Mouse (Mus musculus): ENCODE data around the gene Mrps16. TPM values are rescaled to one million over a fixed set of nuclear protein-coding genes. Genes with fewer than 3 reads are reported as not detected.
A peak's percentile ranks its signal among the peaks of the same experiment; 100 is the strongest.

The Mrps16 gene
- polyA plus RNA-seq, 1 experiment from 2014 or later, result 68.0 TPM

DNA sequence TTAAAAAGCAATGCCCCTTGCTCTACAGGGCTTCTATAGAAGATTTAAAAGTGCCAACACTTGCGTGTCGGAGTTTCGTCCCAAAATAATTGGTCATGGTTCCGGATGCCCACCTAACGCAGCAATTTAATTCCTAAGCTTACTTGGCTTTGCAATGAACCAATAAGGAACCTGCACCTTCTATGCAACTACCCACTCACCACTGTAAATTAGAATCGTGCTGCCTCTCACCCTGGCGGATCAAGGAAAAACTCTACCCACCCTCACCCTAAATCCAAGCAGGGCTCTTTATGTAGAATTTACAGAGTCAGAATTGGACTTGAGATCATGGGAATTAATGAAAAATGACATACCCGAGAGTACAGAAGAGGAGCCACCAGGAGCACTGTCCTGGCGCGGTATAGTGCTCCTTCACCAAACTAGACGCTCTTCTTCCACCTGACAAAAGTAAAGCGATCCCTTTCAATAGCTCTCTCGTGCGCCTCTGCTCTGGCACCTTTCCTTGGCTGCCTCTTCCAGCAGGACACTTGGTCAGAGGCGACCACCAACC lies 45.9 kb downstream of the Mrps16 start:
- H3K27me3 ChIP-seq (replicated peaks), result no peaks in the 10 kb centered on the region
- peak; percentile 38; the same call in 1 of the 2 replicates for ATAC-seq (ENCODE audit: low FRiP score, low read depth)
- 4% methylated on average over 15 of the region's 15 CpGs for WGBS
- peak overlapping the region; percentile 78 for H3K4me2 ChIP-seq (replicated peaks)
- H3K9ac ChIP-seq, result peak overlapping the region; percentile 86
- peak overlapping the region; percentile 66 for H3K4me3 ChIP-seq
- H3K27ac ChIP-seq, result 0 out of 2 replicates have a peak overlapping the region, but pooled peaks have one; percentile 27
- H3K4me1 ChIP-seq, result peaks cover 12% of the 10 kb centered on the region
- H3K36me3 ChIP-seq, result peaks cover 21% of the 10 kb centered on the region
- no peaks in the 10 kb centered on the region for H3K9me3 ChIP-seq

DNA sequence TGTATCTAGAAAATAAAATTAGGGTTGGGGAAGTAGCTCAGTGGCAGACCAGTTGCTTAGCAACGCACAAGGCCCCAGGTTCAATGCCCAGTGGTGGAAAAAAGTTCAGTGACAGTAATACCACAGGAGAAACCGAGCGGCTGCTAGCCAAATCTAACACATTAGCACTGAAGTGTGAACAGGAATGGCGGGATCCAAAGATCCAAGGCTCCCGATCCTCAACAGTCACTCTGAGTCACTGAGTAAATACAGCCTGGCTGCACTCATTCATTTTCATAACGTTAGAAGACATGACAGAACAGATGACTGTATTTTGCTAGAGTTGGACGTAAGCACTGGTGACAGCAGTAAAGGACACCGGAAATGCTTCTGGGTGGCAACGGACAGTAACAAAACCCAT lies 47.5 kb downstream of the Mrps16 start:
- Histone ChIP-seq H3K9ac (no peak overlapping the region), H3K4me3 (no peak overlapping the region), H3K4me2 (replicated peaks) (no peak overlapping the region), H3K27me3 (replicated peaks) (no peaks in the 10 kb centered on the region), H3K4me1 (peaks cover 12% of the 10 kb centered on the region), H3K36me3 (peaks cover 26% of the 10 kb centered on the region), H3K27ac (no peak overlapping the region), H3K9me3 (no peaks in the 10 kb centered on the region)
- ATAC-seq (ENCODE audit: low FRiP score, low read depth), result no peak
- 93% methylated on average over 9 of the region's 9 CpGs for WGBS

DNA sequence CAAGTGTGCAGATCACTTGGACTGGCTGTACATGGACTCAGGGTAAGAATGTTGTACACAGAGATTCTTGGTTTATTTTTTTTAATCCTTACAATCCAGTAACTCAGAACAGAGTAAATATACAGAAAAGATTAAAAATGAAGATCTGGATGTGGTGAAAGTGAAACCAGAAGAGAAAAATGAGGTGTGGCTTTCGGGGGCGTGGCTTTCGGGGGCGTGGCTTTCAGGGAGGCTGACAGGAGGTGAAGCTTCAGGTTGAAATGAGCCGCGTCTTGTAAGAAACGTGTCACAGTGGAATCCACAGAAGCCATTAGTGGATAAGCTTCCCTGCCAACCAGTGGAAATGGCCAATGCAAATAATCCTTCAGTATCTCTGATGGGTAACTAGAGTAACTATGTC lies 52.6 kb downstream of the Mrps16 start:
- Histone ChIP-seq H3K4me2 (replicated peaks) (no peak overlapping the region), H3K27me3 (replicated peaks) (no peaks in the 10 kb centered on the region), H3K4me3 (no peak overlapping the region), H3K9me3 (no peaks in the 10 kb centered on the region), H3K9ac (no peak overlapping the region), H3K27ac (no peak overlapping the region), H3K4me1 (no peaks in the 10 kb centered on the region), H3K36me3 (peaks cover 50% of the 10 kb centered on the region)
- ATAC-seq (ENCODE audit: low FRiP score, low read depth), result no peak
- 85% methylated on average over 7 of the region's 7 CpGs for WGBS

DNA sequence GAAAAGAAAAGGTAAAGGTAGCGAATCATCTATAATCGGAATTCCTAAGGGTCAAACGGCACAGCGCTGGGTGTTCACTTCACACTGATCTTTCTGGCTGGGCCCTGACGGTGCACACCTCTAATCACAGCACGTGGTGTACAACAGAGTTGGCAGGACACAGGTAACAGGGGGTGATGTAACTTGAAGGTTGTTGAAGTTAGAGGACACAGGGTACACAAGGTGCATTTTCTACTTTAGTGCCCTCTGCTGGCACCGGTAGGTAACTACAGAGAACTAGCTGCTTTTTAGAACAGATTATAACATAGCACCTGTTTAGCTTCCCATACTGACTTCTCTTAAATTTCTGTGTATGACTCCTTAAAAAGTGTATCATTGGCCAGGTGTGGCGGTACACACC lies 53.3 kb downstream of the Mrps16 start:
- WGBS, result 84% methylated on average over 8 of the region's 8 CpGs
- Histone ChIP-seq H3K27ac (no peak overlapping the region), H3K27me3 (replicated peaks) (no peaks in the 10 kb centered on the region), H3K4me1 (no peaks in the 10 kb centered on the region), H3K4me2 (replicated peaks) (no peak overlapping the region), H3K9me3 (no peaks in the 10 kb centered on the region), H3K36me3 (peaks cover 52% of the 10 kb centered on the region), H3K9ac (no peak overlapping the region), H3K4me3 (no peak overlapping the region)
- no peak for ATAC-seq (ENCODE audit: low FRiP score, low read depth)

DNA sequence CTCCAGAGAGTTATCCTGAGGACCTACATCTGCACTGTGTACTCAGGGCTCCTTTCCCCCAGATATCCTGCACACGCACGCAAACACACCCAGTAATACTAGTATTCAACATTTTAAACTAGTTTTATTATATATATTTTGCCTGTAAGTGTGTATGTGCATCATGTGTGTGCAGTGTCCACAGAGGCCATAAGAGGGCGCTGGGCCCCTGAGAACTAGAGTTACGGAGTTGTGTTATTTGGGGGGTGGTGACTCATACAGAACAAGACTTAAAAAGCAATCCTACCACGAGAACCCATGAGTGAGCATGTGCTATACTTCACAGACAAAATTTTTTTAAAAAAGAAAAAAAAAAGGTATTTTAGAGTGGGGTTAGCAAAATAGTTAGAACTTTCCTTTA lies 54.0 kb downstream of the Mrps16 start:
- Histone ChIP-seq H3K9me3 (no peaks in the 10 kb centered on the region), H3K36me3 (peaks cover 52% of the 10 kb centered on the region), H3K27ac (no peak overlapping the region), H3K4me2 (replicated peaks) (no peak overlapping the region), H3K27me3 (replicated peaks) (no peaks in the 10 kb centered on the region), H3K4me3 (no peak overlapping the region), H3K4me1 (no peaks in the 10 kb centered on the region), H3K9ac (no peak overlapping the region)
- no peak for ATAC-seq (ENCODE audit: low FRiP score, low read depth)
- WGBS, result 96% methylated on average over 5 of the region's 5 CpGs

Other genes with a start within 250 kb of the Mrps16 start
- gene Kcnk5, start 211.8 kb downstream of the Mrps16 start, polyA plus RNA-seq (2016; fragmentation: Nextera tagmentation; extraction: Ambion mirVana), result 7.8 and 8.4 TPM in 2 replicates
- gene Kcnk16, start 124.4 kb downstream of the Mrps16 start, polyA plus RNA-seq (2016; fragmentation: Nextera tagmentation; extraction: Ambion mirVana), result not detected in 2 replicates
- gene Nudt13, start 98.9 kb downstream of the Mrps16 start, polyA plus RNA-seq (2016; fragmentation: Nextera tagmentation; extraction: Ambion mirVana), result 10.1 and 10.7 TPM in 2 replicates
- 61.0 and 61.9 TPM in 2 replicates for gene Ecd, start 45.5 kb downstream of the Mrps16 start, polyA plus RNA-seq (2016; fragmentation: Nextera tagmentation; extraction: Ambion mirVana)
- gene Fam149b, start 45.5 kb downstream of the Mrps16 start, polyA plus RNA-seq (2016; fragmentation: Nextera tagmentation; extraction: Ambion mirVana), result 51.6 and 52.1 TPM in 2 replicates
- 170 and 171 TPM in 2 replicates for gene Dnajc9, start 4.7 kb downstream of the Mrps16 start, polyA plus RNA-seq (2016; fragmentation: Nextera tagmentation; extraction: Ambion mirVana)
- gene Cfap70, start 58.6 kb upstream of the Mrps16 start, polyA plus RNA-seq (2016; fragmentation: Nextera tagmentation; extraction: Ambion mirVana), result 0.23 and 0.41 TPM in 2 replicates
- 14.4 and 14.6 TPM in 2 replicates for gene Anxa7, start 86.5 kb upstream of the Mrps16 start, polyA plus RNA-seq (2016; fragmentation: Nextera tagmentation; extraction: Ambion mirVana)
- 0.98 and 1.4 TPM in 2 replicates for gene Mss51, start 103.3 kb upstream of the Mrps16 start, polyA plus RNA-seq (2016; fragmentation: Nextera tagmentation; extraction: Ambion mirVana)
- gene Ppp3cb, start 152.9 kb upstream of the Mrps16 start, polyA plus RNA-seq (2016; fragmentation: Nextera tagmentation; extraction: Ambion mirVana), result 65.7 and 66.5 TPM in 2 replicates
- gene Usp54, start 247.4 kb upstream of the Mrps16 start, polyA plus RNA-seq (2016; fragmentation: Nextera tagmentation; extraction: Ambion mirVana), result 11.9 and 12.9 TPM in 2 replicates

Data from neural tube, embryonic 12.5 days (tissue).